In the genomic region with DNA sequence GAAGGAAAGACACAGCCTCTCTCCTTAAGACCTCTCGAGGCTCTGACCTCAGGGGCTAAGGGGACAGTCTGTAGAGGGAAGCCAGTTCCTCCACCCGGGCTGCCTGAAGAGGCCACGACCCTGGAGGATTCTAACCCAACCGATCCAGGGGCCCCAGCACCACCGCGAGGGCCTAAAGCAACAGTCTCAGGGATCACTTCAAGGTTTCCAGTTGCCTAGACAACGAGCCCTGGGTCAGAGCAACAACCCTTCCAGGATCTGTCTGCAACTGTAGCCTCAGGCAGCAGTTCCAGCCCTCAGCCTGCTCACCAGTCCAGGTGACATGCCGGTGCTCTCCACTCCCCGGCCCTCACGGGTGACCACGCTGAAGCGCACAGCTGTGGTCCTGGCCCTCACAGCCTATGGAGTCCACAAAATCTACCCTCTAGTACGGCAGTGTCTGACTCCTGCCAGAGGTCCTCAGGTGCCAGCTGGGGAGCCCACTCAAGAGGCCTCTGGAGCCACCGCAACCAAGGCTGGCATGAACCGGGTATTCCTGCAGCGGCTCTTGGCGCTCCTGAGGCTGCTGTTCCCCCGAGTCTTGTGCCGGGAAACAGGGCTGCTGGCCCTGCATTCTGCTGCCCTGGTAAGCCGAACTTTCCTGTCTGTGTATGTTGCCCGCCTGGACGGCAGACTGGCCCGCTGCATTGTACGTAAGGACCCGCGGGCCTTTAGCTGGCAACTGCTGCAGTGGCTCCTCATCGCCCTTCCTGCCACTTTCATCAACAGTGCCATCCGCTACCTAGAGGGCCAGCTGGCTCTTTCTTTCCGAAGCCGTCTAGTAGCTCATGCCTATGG, we compare ENCODE assay signal across 8 mouse cellular contexts. TPM values are rescaled to one million over a fixed set of nuclear protein-coding genes. Genes with fewer than 3 reads are reported as not detected.
DNase-seq lines count a peak whose midpoint lies in the region; ATAC-seq and TF ChIP-seq lines count a peak whose summit lies in the region.

No protein-coding gene starts in this region.

- H3K4me2 ChIP-seq in forebrain, embryonic 13.5 days = peak overlapping the region; percentile 68
- H3K4me2 ChIP-seq in hindbrain, postnatal 0 days (ENCODE audit: low read depth, low read length) = peak overlapping the region; percentile 60
- H3K4me2 ChIP-seq in lung, embryonic 14.5 days = peak overlapping the region; percentile 67

- TF ChIP-seq CTCF in brain, embryonic 14.5 days (IDR thresholded peaks at IDR 0.05; ENCODE audit: borderline replicate concordance, extremely low read depth, insufficient read depth, insufficient read length) = no peak
- no peak for TF ChIP-seq CTCF in hindbrain, postnatal 0 days (IDR thresholded peaks at IDR 0.05; ENCODE audit: low read depth)
- no peak for TF ChIP-seq CTCF in lung, embryonic 14.5 days (IDR thresholded peaks at IDR 0.05; ENCODE audit: low read depth)

- peak; percentile 48 for ATAC-seq in forebrain, embryonic 13.5 days
- no peak; the same call in 1 of the 2 replicates for ATAC-seq in hindbrain, postnatal 0 days
- no peak; the same call in none of the 2 replicates for ATAC-seq in lung, embryonic 14.5 days (ENCODE audit: insufficient read depth)

- peak overlapping the region; percentile 61 for H3K9ac ChIP-seq in forebrain, embryonic 13.5 days
- peak overlapping the region; percentile 51 for H3K9ac ChIP-seq in hindbrain, postnatal 0 days (replicated peaks; ENCODE audit: low read length)
- peak overlapping the region; percentile 42 for H3K9ac ChIP-seq in lung, embryonic 14.5 days

- H3K27ac ChIP-seq in forebrain, embryonic 13.5 days = peak overlapping the region; percentile 75
- peak overlapping the region; percentile 74 for H3K27ac ChIP-seq in hindbrain, postnatal 0 days
- peak overlapping the region; percentile 76 for H3K27ac ChIP-seq in lung, embryonic 14.5 days (ENCODE audit: low read depth)

- no peaks in the 10 kb centered on the region for H3K27me3 ChIP-seq in forebrain, embryonic 13.5 days
- H3K27me3 ChIP-seq in hindbrain, postnatal 0 days (ENCODE audit: insufficient read depth, low read length) = no peaks in the 10 kb centered on the region
- H3K27me3 ChIP-seq in lung, embryonic 14.5 days (ENCODE audit: insufficient read depth, low read length) = no peaks in the 10 kb centered on the region

- peak; percentile 21 for DNase-seq in ovary, adult 18-20 months (ENCODE audit: low spot score)
- no peak for DNase-seq in ovary, postnatal 10 days (ENCODE audit: low spot score)
- DNase-seq in brain, embryonic 14.5 days (ENCODE audit: low read depth) = peak; percentile 20
- peak; percentile 6 for DNase-seq in hindbrain, postnatal 0 days (ENCODE audit: low spot score)
- DNase-seq in lung, embryonic 14.5 days = peak; percentile 1
- DNase-seq in skeletal muscle tissue, adult 2 months (ENCODE audit: low read depth, low spot score) = peak; percentile 26
- DNase-seq in yolk sac, embryonic 10.5 days (ENCODE audit: low spot score) = no peak

- 44% methylated on average over 28 of the region's 30 CpGs for WGBS in forebrain, embryonic 13.5 days
- WGBS in hindbrain, postnatal 0 days = 39% methylated on average over 30 of the region's 30 CpGs
- WGBS in lung, embryonic 14.5 days = 20% methylated on average over 30 of the region's 30 CpGs

- peaks cover 37% of the 10 kb centered on the region for H3K4me1 ChIP-seq in forebrain, embryonic 13.5 days
- no peaks in the 10 kb centered on the region for H3K4me1 ChIP-seq in hindbrain, postnatal 0 days (ENCODE audit: insufficient read depth, low read length)
- no peaks in the 10 kb centered on the region for H3K4me1 ChIP-seq in lung, embryonic 14.5 days (ENCODE audit: insufficient read depth)

- H3K4me3 ChIP-seq in forebrain, embryonic 13.5 days = peak overlapping the region; percentile 48
- H3K4me3 ChIP-seq in hindbrain, postnatal 0 days (ENCODE audit: low read length) = peak overlapping the region; percentile 48
- H3K4me3 ChIP-seq in lung, embryonic 14.5 days (ENCODE audit: low read depth, low read length) = peak overlapping the region; percentile 56

- TF ChIP-seq POLR2A in brain, embryonic 14.5 days (IDR thresholded peaks at IDR 0.05; ENCODE audit: borderline replicate concordance, extremely low read depth, insufficient read depth, insufficient read length, poor library complexity, severe bottlenecking) = no peak

- no peaks in the 10 kb centered on the region for H3K9me3 ChIP-seq in forebrain, embryonic 13.5 days (replicated peaks)
- H3K9me3 ChIP-seq in hindbrain, postnatal 0 days (ENCODE audit: low read length) = no peaks in the 10 kb centered on the region
- H3K9me3 ChIP-seq in lung, embryonic 14.5 days (ENCODE audit: low read depth, low read length) = no peaks in the 10 kb centered on the region

- H3K36me3 ChIP-seq in forebrain, embryonic 13.5 days (ENCODE audit: poor library complexity, severe bottlenecking) = 0 out of 2 replicates have a peak, but pooled peaks cover 4% of the 10 kb centered on the region
- no peaks in the 10 kb centered on the region for H3K36me3 ChIP-seq in hindbrain, postnatal 0 days (ENCODE audit: insufficient read depth, low read length)
- H3K36me3 ChIP-seq in lung, embryonic 14.5 days (ENCODE audit: insufficient read depth) = peaks cover 19% of the 10 kb centered on the region; the same call in 1 of the 2 replicates

RNA-seq across cellular contexts. Expression of a gene that starts 0.5 kb away (rescaled TPM):
- 16.0 and 19.3 TPM in 2 replicates for polyA plus RNA-seq in brain, embryonic 14.5 days (2012; rRNA removed)
- polyA plus RNA-seq in forebrain, embryonic 13.5 days (2015; fragmentation: Nextera tagmentation; extraction: Ambion mirVana) = 9.6 and 9.7 TPM in 2 replicates
- total RNA-seq in hindbrain, postnatal 0 days (2014; rRNA removed) = 16.6 and 18.0 TPM in 2 replicates
- polyA plus RNA-seq in hindbrain, postnatal 0 days (2015; fragmentation: Nextera tagmentation; extraction: Ambion mirVana) = 8.4 and 8.5 TPM in 2 replicates
- 15.5 and 15.6 TPM in 2 replicates for polyA plus RNA-seq in lung, embryonic 14.5 days (2014; fragmentation: Nextera tagmentation; extraction: Ambion mirVana)

RNA-seq across cellular contexts. Expression of a gene that starts 1.0 kb away (rescaled TPM):
- polyA plus RNA-seq in brain, embryonic 14.5 days (2012; rRNA removed) = 44.3 and 48.6 TPM in 2 replicates
- 111 and 115 TPM in 2 replicates for polyA plus RNA-seq in forebrain, embryonic 13.5 days (2015; fragmentation: Nextera tagmentation; extraction: Ambion mirVana)
- total RNA-seq in hindbrain, postnatal 0 days (2014; rRNA removed) = 50.1 and 50.6 TPM in 2 replicates
- polyA plus RNA-seq in hindbrain, postnatal 0 days (2015; fragmentation: Nextera tagmentation; extraction: Ambion mirVana) = 150 and 157 TPM in 2 replicates
- 235 and 244 TPM in 2 replicates for polyA plus RNA-seq in lung, embryonic 14.5 days (2014; fragmentation: Nextera tagmentation; extraction: Ambion mirVana)

RNA-seq across cellular contexts. Expression of a gene that starts 40.0 kb away (rescaled TPM):
- 0.58 and 0.79 TPM in 2 replicates for polyA plus RNA-seq in brain, embryonic 14.5 days (2012; rRNA removed)
- polyA plus RNA-seq in forebrain, embryonic 13.5 days (2015; fragmentation: Nextera tagmentation; extraction: Ambion mirVana) = 0.03 and 0.10 TPM in 2 replicates
- 7.4 and 13.6 TPM in 2 replicates for total RNA-seq in hindbrain, postnatal 0 days (2014; rRNA removed)
- 1.8 and 2.0 TPM in 2 replicates for polyA plus RNA-seq in hindbrain, postnatal 0 days (2015; fragmentation: Nextera tagmentation; extraction: Ambion mirVana)
- 0.32 and 0.42 TPM in 2 replicates for polyA plus RNA-seq in lung, embryonic 14.5 days (2014; fragmentation: Nextera tagmentation; extraction: Ambion mirVana)

RNA-seq across cellular contexts. Expression of a gene that starts 44.0 kb away (rescaled TPM):
- 62.2 and 71.4 TPM in 2 replicates for polyA plus RNA-seq in brain, embryonic 14.5 days (2012; rRNA removed)
- polyA plus RNA-seq in forebrain, embryonic 13.5 days (2015; fragmentation: Nextera tagmentation; extraction: Ambion mirVana) = 6.2 and 6.4 TPM in 2 replicates
- 60.6 and 61.1 TPM in 2 replicates for total RNA-seq in hindbrain, postnatal 0 days (2014; rRNA removed)
- polyA plus RNA-seq in hindbrain, postnatal 0 days (2015; fragmentation: Nextera tagmentation; extraction: Ambion mirVana) = 7.6 and 8.2 TPM in 2 replicates
- polyA plus RNA-seq in lung, embryonic 14.5 days (2014; fragmentation: Nextera tagmentation; extraction: Ambion mirVana) = 7.4 and 10.6 TPM in 2 replicates

RNA-seq across cellular contexts. Expression of a gene that starts 57.0 kb away (rescaled TPM):
- polyA plus RNA-seq in brain, embryonic 14.5 days (2012; rRNA removed) = 139 and 181 TPM in 2 replicates
- polyA plus RNA-seq in forebrain, embryonic 13.5 days (2015; fragmentation: Nextera tagmentation; extraction: Ambion mirVana) = 57.5 and 66.5 TPM in 2 replicates
- 109 and 116 TPM in 2 replicates for total RNA-seq in hindbrain, postnatal 0 days (2014; rRNA removed)
- polyA plus RNA-seq in hindbrain, postnatal 0 days (2015; fragmentation: Nextera tagmentation; extraction: Ambion mirVana) = 145 and 149 TPM in 2 replicates
- polyA plus RNA-seq in lung, embryonic 14.5 days (2014; fragmentation: Nextera tagmentation; extraction: Ambion mirVana) = 12.0 and 14.0 TPM in 2 replicates

Comparison
In these comparisons a context has a peak if more than half of its experiments do, and no peak if none do; other contexts are left out.
1. DNase-seq: peak in ovary, adult 18-20 months (single experiment), brain, embryonic 14.5 days (single experiment), hindbrain, postnatal 0 days (single experiment), lung, embryonic 14.5 days (single experiment) and skeletal muscle tissue, adult 2 months (single experiment); none in ovary, postnatal 10 days (single experiment) and yolk sac, embryonic 10.5 days (single experiment).
2. Peak in every context shown above with its lines, with median percentiles within 50 percentile points of each other: H3K27ac ChIP-seq, H3K4me2 ChIP-seq, H3K4me3 ChIP-seq and H3K9ac ChIP-seq.